Comparison of ENCODE assay signal across 19 mouse cellular contexts in the genomic region with DNA sequence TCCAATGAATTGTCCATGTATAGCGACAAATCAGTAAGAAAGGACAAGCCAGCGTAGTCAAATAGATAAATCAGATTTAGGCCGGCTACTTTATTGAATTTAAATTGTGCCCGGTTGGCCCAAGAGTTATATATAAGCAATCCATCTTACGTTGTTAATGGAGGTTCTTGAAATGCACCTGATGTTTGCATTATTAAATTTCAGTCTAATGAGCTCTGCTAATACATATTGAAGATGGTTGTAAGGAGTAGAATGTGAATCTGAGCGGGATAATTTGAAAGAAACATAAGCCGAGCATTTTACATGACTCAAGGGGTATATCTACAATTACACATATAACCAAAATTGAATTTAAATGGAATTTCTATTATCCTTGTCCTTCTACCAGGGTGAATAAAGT.
DNase-seq lines count a peak whose midpoint lies in the region; ATAC-seq lines count a peak whose summit lies in the region.
"Had no signal": no experiment of that assay in that cellular context is flagged by ENCODE, and none has a peak within 500 bp of the region (broad histone marks: within the 10 kb centered on the region; RNA-seq: fewer than 3 reads in every experiment).

No protein-coding gene starts in this region.

- peaks cover 7% of the 10 kb centered on the region for H3K4me1 ChIP-seq in neural tube, embryonic 13.5 days (replicated peaks)
- H3K4me1 ChIP-seq in neural tube, embryonic 14.5 days (ENCODE audit: control insufficient read depth, insufficient read depth, low read length) = no peaks in the 10 kb centered on the region
- no peaks in the 10 kb centered on the region for H3K4me1 ChIP-seq in neural tube, embryonic 15.5 days

- no peak overlapping the region for H3K4me3 ChIP-seq in neural tube, embryonic 13.5 days
- no peak overlapping the region for H3K4me3 ChIP-seq in neural tube, embryonic 14.5 days (ENCODE audit: low read depth, low read length)
- no peak overlapping the region for H3K4me3 ChIP-seq in neural tube, embryonic 15.5 days (replicated peaks)

- peak; percentile 50; the same call in 1 of the 2 replicates for ATAC-seq in neural tube, embryonic 13.5 days (ENCODE audit: low read depth)
- peak; percentile 69; the same call in 1 of the 2 replicates for ATAC-seq in neural tube, embryonic 14.5 days (ENCODE audit: low read depth)
- ATAC-seq in neural tube, embryonic 15.5 days (ENCODE audit: low FRiP score) = no peak
- ATAC-seq: activated CD4-positive, CD25-positive, alpha-beta regulatory T cell, adult 4 months; CD4-positive, CD25-positive, alpha-beta regulatory T cell, adult 4 months; Patski had no signal

- H3K4me2 ChIP-seq in neural tube, embryonic 13.5 days = no peak overlapping the region
- no peak overlapping the region for H3K4me2 ChIP-seq in neural tube, embryonic 14.5 days (ENCODE audit: low read depth, low read length)
- no peak overlapping the region for H3K4me2 ChIP-seq in neural tube, embryonic 15.5 days

- 49% methylated on average over 7 of the region's 7 CpGs for WGBS in neural tube, embryonic 13.5 days
- 45% methylated on average over 7 of the region's 7 CpGs for WGBS in neural tube, embryonic 14.5 days
- WGBS in neural tube, embryonic 15.5 days = 46% methylated on average over 7 of the region's 7 CpGs

- H3K27me3 ChIP-seq in neural tube, embryonic 13.5 days = no peaks in the 10 kb centered on the region
- H3K27me3 ChIP-seq in neural tube, embryonic 14.5 days (ENCODE audit: control insufficient read depth, insufficient read depth, low read length) = no peaks in the 10 kb centered on the region
- H3K27me3 ChIP-seq in neural tube, embryonic 15.5 days (replicated peaks) = no peaks in the 10 kb centered on the region
- H3K27me3 ChIP-seq: CH12.LX, Patski had no signal

- H3K9me3 ChIP-seq in neural tube, embryonic 13.5 days = no peaks in the 10 kb centered on the region
- H3K9me3 ChIP-seq in neural tube, embryonic 14.5 days (ENCODE audit: control insufficient read depth, low read length) = no peaks in the 10 kb centered on the region
- H3K9me3 ChIP-seq in neural tube, embryonic 15.5 days (replicated peaks) = no peaks in the 10 kb centered on the region
- H3K9me3 ChIP-seq: G1E had no signal

- no peak for DNase-seq in neural tube, embryonic 10.5 days (ENCODE audit: extremely low spot score, low spot score)
- DNase-seq: adrenal gland, adult 2 months; adrenal gland, adult 8-10 months; adrenal gland, postnatal 10 days; adrenal gland, postnatal 14 days; adrenal gland, postnatal 25 days; adrenal gland, postnatal 36 days; B cell, adult 2 months; cerebellum, adult 11 months; cerebellum, adult 11-12 months; cerebellum, adult 18-20 months had no signal

- no peaks in the 10 kb centered on the region for H3K36me3 ChIP-seq in neural tube, embryonic 13.5 days
- no peaks in the 10 kb centered on the region for H3K36me3 ChIP-seq in neural tube, embryonic 14.5 days (ENCODE audit: control insufficient read depth, insufficient read depth, low read length)
- H3K36me3 ChIP-seq in neural tube, embryonic 15.5 days = no peaks in the 10 kb centered on the region

- H3K9ac ChIP-seq in neural tube, embryonic 13.5 days = no peak overlapping the region
- no peak overlapping the region for H3K9ac ChIP-seq in neural tube, embryonic 14.5 days (replicated peaks; ENCODE audit: low read depth, low read length)
- H3K9ac ChIP-seq in neural tube, embryonic 15.5 days (replicated peaks) = no peak overlapping the region

- H3K27ac ChIP-seq in neural tube, embryonic 13.5 days (replicated peaks) = no peak overlapping the region
- H3K27ac ChIP-seq in neural tube, embryonic 14.5 days (ENCODE audit: low read depth, low read length) = no peak overlapping the region
- no peak overlapping the region for H3K27ac ChIP-seq in neural tube, embryonic 15.5 days (replicated peaks)
